Mouse (Mus musculus) large intestine, adult 2 months (tissue): ENCODE measurements around the gene Zfp777. TPM values are rescaled to one million over a fixed set of nuclear protein-coding genes. Genes with fewer than 3 reads are reported as not detected.

ENCODE experiments used
- DNase-seq: peaks from one replicate; pipeline ENCODE4 v3.0.0-alpha.2; 2012; ENCODE audit warnings: low read depth, low spot score
- WGBS: fragments of 180-500 bp; shearing (Covaris S2); methylation state at CpG from one replicate; pipeline ENCODE4 v1.1.7; 2018; 5-methylcytosine and 5-hydroxymethylcytosine counted together
- polyA plus RNA-seq: library from polyadenylated mRNA; depleted of rRNA; stranded (reverse); fragments of >200 nt; gene quantifications from 2 replicates; pipeline ENCODE4 v1.2.3, GENCODE M21; 2012; rRNA removed

Zfp777 gene
- 11.7 and 12.4 TPM in 2 replicates for polyA plus RNA-seq

DNA sequence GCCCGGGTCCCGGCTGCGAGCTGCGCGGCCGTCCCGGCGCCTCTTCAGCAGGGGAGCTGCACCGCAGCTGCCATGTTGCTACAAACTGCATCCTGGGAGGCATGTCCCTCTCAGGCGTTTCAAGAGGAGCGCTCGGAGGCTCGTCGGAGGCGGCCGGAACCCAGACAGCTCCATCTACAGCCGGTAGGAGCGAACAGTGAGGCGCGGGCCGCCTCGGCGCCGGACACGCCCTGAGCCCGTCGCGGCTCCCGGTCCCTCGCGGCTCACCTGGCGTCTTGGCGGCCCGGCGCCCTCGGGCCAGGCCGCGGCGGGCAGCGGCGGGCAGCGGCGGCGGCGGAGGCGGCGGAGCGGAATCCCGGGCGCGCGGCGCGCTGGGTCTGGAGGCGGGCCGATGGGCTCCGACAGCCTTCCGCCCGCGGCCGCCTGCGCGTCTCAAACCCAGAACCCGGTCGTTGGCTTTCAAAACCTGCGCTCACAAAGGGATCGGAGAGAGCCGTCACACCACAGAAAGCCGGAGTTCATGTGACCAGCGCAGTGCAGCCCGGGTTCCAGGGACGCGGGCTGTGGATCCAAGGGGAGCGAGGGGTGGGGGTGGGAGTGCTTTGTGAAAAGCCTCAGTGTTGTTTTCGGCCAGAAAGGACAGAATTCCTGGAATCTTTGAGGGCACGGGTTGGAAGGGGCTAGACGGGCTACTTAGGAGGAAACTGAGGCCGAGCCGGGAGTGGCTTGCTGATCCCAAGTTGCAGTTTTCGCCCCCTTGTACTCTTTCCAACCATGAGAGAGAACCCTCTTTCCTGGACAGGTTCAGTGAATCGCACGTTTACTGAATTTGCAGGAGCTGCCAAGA lies at the start of gene Zfp777:
Gene Zfp777 (minus strand): TSS at position 486 of the 847 bp plus-strand sequence.
- WGBS = 1% methylated on average over 80 of the region's 82 CpGs
- DNase-seq = peak; percentile 39

- DNase-seq = no peak
- WGBS = 44% methylated on average over 14 of the region's 14 CpGs
Measured at GRCm38 (mm10) chr6:48086957-48087715, 38.4 kb upstream of the Zfp777 start.

DNA sequence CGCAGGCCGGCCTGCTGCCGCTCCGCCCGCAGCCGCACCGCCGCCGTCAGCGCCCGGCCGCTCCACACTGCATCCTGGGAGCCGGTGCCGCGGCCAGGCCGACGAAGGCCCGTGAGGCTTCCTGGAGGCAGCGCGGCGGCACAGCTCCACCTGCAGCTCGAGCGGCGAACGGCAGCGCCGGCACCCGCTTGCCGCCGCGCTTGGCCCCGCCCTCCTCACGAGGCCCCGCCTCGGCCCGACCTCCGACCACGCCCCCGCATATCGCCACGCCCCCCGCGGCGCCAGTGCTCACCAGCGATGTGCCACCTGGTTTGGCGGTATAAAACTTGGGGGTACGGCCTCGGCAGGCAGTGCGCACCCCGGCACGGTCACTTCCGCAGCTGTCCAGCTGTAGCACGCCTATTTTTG lies 37.8 kb upstream of the Zfp777 start, which contains the start of gene Zfp746:
Gene Zfp746 (minus strand): TSS at position 123 of the 408 bp plus-strand sequence.
- DNase-seq = peak; percentile 51
- WGBS = under 1% methylated on average over 53 of the region's 53 CpGs

GRCm38 (mm10) chr6:48085521-48086404 lies 37.1 kb upstream of the Zfp777 start:
- DNase-seq = no peak
- under 1% methylated on average over 70 of the region's 72 CpGs for WGBS

DNA sequence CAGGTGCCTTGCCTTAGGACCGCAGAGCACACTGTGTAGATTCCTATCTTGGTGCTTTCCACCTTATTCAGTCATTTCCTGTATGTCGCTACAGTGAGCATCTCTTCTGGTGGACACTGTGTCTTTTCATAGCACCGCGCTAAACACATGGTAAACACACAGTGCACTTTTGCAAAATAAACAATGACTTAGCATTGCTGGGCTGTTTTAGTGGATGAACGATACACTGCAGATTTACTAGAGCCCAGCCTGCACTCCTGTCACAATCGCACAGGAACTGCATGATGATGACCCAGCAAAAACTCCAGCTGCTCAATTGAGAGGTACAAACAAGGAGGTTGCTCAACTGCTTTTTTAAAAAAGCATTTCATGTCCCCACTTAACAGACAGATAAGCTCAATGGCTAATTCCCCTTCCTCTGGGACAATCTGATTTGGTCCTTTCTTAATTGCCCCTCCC lies 35.1 kb upstream of the Zfp777 start:
- no peak for DNase-seq
- 73% methylated on average over 6 of the region's 6 CpGs for WGBS

- DNase-seq = no peak
- WGBS = 98% methylated on average over 3 of the region's 3 CpGs
Measured at GRCm38 (mm10) chr6:48081952-48082351, 33.2 kb upstream of the Zfp777 start.

- WGBS = 93% methylated on average over 5 of the region's 5 CpGs
Measured at GRCm38 (mm10) chr6:48081021-48081420, 32.3 kb upstream of the Zfp777 start.

DNA sequence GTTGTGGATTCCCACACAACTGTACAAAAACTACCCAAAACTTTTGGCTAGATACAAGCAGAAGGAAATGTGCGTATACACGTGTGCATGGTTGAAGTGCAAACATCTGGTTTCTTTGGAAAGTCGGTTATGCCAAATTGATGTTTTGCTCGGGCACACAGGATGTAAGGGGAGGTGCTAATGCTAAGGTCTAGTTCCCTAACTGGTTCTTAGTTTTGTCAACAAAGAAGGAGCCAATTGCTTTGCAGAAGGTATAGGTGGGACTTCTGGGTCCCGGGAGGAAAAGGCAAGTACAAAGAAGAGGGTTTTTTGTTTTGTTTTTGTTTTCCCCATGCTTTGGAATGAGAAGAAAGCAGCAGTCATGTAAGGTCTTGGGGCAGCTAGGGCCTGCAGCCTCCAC lies 24.6 kb upstream of the Zfp777 start:
- DNase-seq = no peak
- 60% methylated on average over 5 of the region's 5 CpGs for WGBS

More at GRCm38 (mm10) chr6:48081021-48081420, 32.3 kb upstream of the Zfp777 start:
- no peak for DNase-seq

- 58% methylated on average over 3 of the region's 3 CpGs for WGBS
- no peak for DNase-seq
Measured at GRCm38 (mm10) chr6:48067492-48067891, 18.8 kb upstream of the Zfp777 start.

DNA sequence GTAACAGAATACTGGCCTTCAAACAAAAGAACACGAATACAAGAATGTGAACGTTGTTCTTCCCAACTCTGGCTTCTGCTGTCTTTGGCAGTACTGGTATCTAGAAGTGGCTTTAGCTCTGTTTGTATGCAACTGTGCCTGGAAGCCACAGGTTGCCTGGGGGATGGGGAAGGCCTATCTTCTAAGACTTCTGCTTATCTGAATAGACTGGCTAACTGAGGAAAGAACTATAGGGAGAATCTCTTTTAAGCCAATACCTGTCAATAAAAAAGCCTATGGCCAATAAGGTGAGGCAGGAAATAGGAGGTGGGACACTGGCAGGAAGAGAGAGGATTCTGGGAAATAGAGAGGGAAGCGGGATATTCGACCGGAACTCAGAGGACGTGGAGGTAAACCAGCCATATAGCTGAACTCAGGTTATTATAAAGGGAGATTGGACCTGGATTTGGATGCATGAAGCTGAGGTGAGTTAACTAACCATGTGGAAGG lies 16.9 kb upstream of the Zfp777 start:
- DNase-seq = no peak
- WGBS = 91% methylated on average over 6 of the region's 6 CpGs

DNA sequence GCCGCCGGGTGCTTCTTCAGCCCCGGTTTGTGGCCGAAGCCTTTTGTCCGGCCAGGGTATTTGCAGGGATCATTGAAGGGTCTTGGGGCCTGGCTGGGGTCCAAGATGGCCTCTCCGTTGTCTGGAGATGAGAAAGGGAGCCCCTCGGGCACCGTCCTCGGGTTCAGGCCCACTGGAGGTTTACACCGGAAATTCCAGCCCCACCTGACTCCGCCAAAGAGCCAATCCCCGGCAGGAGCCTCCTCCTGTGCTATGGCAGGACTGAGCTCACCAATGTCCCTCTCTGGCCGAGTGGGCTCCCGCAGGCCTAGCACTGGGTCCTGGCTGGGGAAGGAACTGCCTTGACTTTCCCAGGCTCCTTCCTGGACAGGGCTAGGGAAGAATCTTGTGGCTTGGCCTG lies 15.7 kb upstream of the Zfp777 start:
- DNase-seq = no peak
- 95% methylated on average over 14 of the region's 14 CpGs for WGBS

GRCm38 (mm10) chr6:48063940-48064339 lies 15.2 kb upstream of the Zfp777 start:
- DNase-seq = no peak
- WGBS = 97% methylated on average over 28 of the region's 28 CpGs

GRCm38 (mm10) chr6:48060895-48061294 lies 12.2 kb upstream of the Zfp777 start:
- 88% methylated on average over 1 of the region's 1 CpGs for WGBS
- no peak for DNase-seq

DNA sequence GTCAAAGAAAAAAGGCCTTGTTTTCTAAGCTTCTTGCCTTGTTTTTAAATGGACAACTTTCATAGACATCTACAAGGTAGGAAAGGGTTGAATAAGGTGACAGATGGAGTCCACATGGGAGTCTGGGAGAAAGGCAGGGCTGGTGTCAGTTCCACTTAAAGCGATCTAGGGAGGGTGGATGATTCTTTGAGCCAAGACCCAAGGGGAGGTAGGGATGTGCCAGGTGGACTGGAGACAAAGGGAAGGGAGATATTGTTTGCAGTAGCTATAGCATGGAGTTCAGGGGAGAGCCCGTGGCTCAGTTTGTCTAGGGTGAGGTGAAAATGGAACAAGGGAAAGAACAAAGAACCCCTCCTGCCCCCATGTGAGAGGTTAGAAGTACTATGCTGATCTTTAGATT lies 11.7 kb upstream of the Zfp777 start:
- no peak for DNase-seq
- WGBS = 80% methylated on average over 2 of the region's 2 CpGs

GRCm38 (mm10) chr6:48052136-48052535 lies 3.4 kb upstream of the Zfp777 start:
- WGBS = 89% methylated on average over 6 of the region's 6 CpGs
- no peak for DNase-seq

GRCm38 (mm10) chr6:48051666-48052065 lies 3.0 kb upstream of the Zfp777 start:
- 79% methylated on average over 2 of the region's 2 CpGs for WGBS

GRCm38 (mm10) chr6:48049273-48050065 lies 758 bp upstream of the Zfp777 start:
- WGBS = 41% methylated on average over 9 of the region's 9 CpGs
- no peak for DNase-seq

More at GRCm38 (mm10) chr6:48051666-48052065, 3.0 kb upstream of the Zfp777 start:
- no peak for DNase-seq
